22 mouse cellular contexts compared by ENCODE assay signal in the genomic region with DNA sequence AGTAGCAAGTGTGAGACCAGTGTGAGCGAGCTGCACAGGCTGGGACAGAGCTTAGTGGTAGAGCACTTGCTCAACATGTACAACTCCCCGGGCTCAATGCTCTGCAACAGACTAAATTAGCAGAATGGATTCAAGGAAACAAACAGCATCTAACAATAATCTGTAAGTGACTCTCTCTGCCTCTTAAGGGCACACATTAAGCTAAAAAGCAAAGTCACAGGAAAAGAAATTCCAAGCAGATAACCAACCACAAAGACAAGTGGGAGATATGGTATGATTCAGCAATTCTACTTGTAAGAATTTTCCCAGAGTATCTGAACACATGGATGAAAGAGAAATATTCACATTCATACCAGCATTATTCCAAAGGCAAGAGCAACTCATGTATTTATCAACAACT. TPM values are rescaled to one million over a fixed set of nuclear protein-coding genes. Genes with fewer than 3 reads are reported as not detected.
DNase-seq lines count a peak whose midpoint lies in the region; ATAC-seq lines count a peak whose summit lies in the region.
"Had no signal": no experiment of that assay in that cellular context is flagged by ENCODE, and none has a peak within 500 bp of the region (broad histone marks: within the 10 kb centered on the region; RNA-seq: fewer than 3 reads in every experiment).

No protein-coding gene starts in this region.

- H3K36me3 ChIP-seq in liver, embryonic 13.5 days: no peaks in the 10 kb centered on the region
- H3K36me3 ChIP-seq: embryonic facial prominence, embryonic 12.5 days; forebrain, embryonic 12.5 days; hindbrain, embryonic 15.5 days; limb, embryonic 12.5 days; midbrain, embryonic 15.5 days had no signal

- peaks cover 29% of the 10 kb centered on the region for H3K4me1 ChIP-seq in liver, embryonic 13.5 days (replicated peaks)
- H3K4me1 ChIP-seq: embryonic facial prominence, embryonic 12.5 days; forebrain, embryonic 12.5 days; hindbrain, embryonic 15.5 days; limb, embryonic 12.5 days; midbrain, embryonic 15.5 days had no signal

- H3K27ac ChIP-seq in liver, embryonic 13.5 days: peak overlapping the region; percentile 50
- H3K27ac ChIP-seq: embryonic facial prominence, embryonic 12.5 days; forebrain, embryonic 12.5 days; gastrocnemius, adult 2 months; hindbrain, embryonic 15.5 days; layer of hippocampus, adult 2 months; limb, embryonic 12.5 days; midbrain, embryonic 15.5 days had no signal

- WGBS in liver, embryonic 13.5 days (ENCODE audit: insufficient replicate concordance): 32% methylated on average over 2 of the region's 2 CpGs

- H3K27me3 ChIP-seq in liver, embryonic 13.5 days: no peaks in the 10 kb centered on the region
- H3K27me3 ChIP-seq: embryonic facial prominence, embryonic 12.5 days; forebrain, embryonic 12.5 days; hindbrain, embryonic 15.5 days; limb, embryonic 12.5 days; midbrain, embryonic 15.5 days had no signal

- no peak overlapping the region for H3K4me3 ChIP-seq in liver, embryonic 13.5 days (replicated peaks)
- H3K4me3 ChIP-seq: embryonic facial prominence, embryonic 12.5 days; forebrain, embryonic 12.5 days; gastrocnemius, adult 2 months; hindbrain, embryonic 15.5 days; layer of hippocampus, adult 2 months; limb, embryonic 12.5 days; midbrain, embryonic 15.5 days had no signal

- peak; percentile 36; the same call in 1 of the 2 replicates for ATAC-seq in liver, embryonic 13.5 days (ENCODE audit: low read depth)
- ATAC-seq in megakaryocyte-erythroid progenitor cell, adult 5-6 weeks (replicated peaks; ENCODE audit: low FRiP score, low TSS enrichment, poor library complexity, severe bottlenecking): peak; percentile 50; the same call in 1 of the 2 replicates
- ATAC-seq: midbrain, embryonic 15.5 days had no signal

- H3K4me2 ChIP-seq in liver, embryonic 13.5 days: no peak overlapping the region
- H3K4me2 ChIP-seq: embryonic facial prominence, embryonic 12.5 days; forebrain, embryonic 12.5 days; hindbrain, embryonic 15.5 days; limb, embryonic 12.5 days; midbrain, embryonic 15.5 days had no signal

- DNase-seq in liver, embryonic 13.5 days: no peak
- no peak for DNase-seq in liver
- DNase-seq in 416B (ENCODE audit: low read depth): peak; percentile 81
- peak; percentile 16 for DNase-seq in c-Kit-positive CD71-positive TER-119-positive erythroid progenitor cells, embryonic 14.5 days (ENCODE audit: low spot score)
- DNase-seq in layer of hippocampus, postnatal 36 days: no peak
- no peak for DNase-seq in layer of hippocampus, adult 18-20 months (ENCODE audit: low spot score in 2 of 2)
- DNase-seq: adrenal gland, postnatal 36 days; cerebellum, adult 11-12 months; cerebellum, postnatal 10 days; gastrocnemius, adult 2 months; kidney, adult 8-10 months; kidney, postnatal 10 days; lung, adult 18-20 months; lung, postnatal 10 days; right cerebral cortex, adult 18-20 months had no signal

- H3K9me3 ChIP-seq in liver, embryonic 13.5 days (replicated peaks): no peaks in the 10 kb centered on the region
- H3K9me3 ChIP-seq: embryonic facial prominence, embryonic 12.5 days; forebrain, embryonic 12.5 days; hindbrain, embryonic 15.5 days; limb, embryonic 12.5 days; midbrain, embryonic 15.5 days had no signal

- no peak overlapping the region for H3K9ac ChIP-seq in liver, embryonic 13.5 days
- H3K9ac ChIP-seq: embryonic facial prominence, embryonic 12.5 days; forebrain, embryonic 12.5 days; hindbrain, embryonic 15.5 days; limb, embryonic 12.5 days; midbrain, embryonic 15.5 days had no signal

RNA-seq across cellular contexts. Expression of a gene that starts 13.3 kb away (rescaled TPM):
- polyA plus RNA-seq in liver, embryonic 13.5 days (2015; fragmentation: Nextera tagmentation; extraction: Ambion mirVana): 7.6 and 7.9 TPM in 2 replicates
- total RNA-seq in megakaryocyte-erythroid progenitor cell, adult 5-6 weeks (2014; fragmentation: Nextera tagmentation): 61.4 and 74.7 TPM in 2 replicates
- 80.3 and 100 TPM in 2 replicates for total RNA-seq in megakaryocyte-erythroid progenitor cell, adult 5-6 weeks (2017)
- 10 to 100 TPM; 79.3 to 80.6 TPM for total RNA-seq in layer of hippocampus, postnatal 36 days (2021)
- 10 to 100 TPM; 65.5 to 75.3 TPM for total RNA-seq in layer of hippocampus, adult 18-20 months (2021)

Comparison
In these comparisons a context has a peak if more than half of its experiments do, and no peak if none do; other contexts are left out.
1. DNase-seq: peak in 416B (single experiment) and c-Kit-positive CD71-positive TER-119-positive erythroid progenitor cells, embryonic 14.5 days (single experiment); none in liver, embryonic 13.5 days (single experiment), liver (single experiment), layer of hippocampus, postnatal 36 days (0 of 2) and layer of hippocampus, adult 18-20 months (0 of 2).